Mouse (Mus musculus) stomach, embryonic 16.5 days (tissue): ENCODE data around the gene Npr2. TPM values are rescaled to one million over a fixed set of nuclear protein-coding genes. Genes with fewer than 3 reads are reported as not detected.

Source experiments
- ATAC-seq: fragments of 200-750 bp; cut with Nextera tagmentation; 2 replicates; pipeline ENCODE4 v1.8.0; 2017; ENCODE audit warnings: moderate number of reproducible peaks, moderate TSS enrichment; ENCODE audit not compliant: insufficient read depth, low FRiP score
- H3K27ac ChIP-seq: fragments of 300-500 bp; sonication (generic); 2 replicates; pipeline ENCODE4 v1.5.1; 2014; ENCODE audit warnings: low read length
- H3K27me3 ChIP-seq: fragments of 300-500 bp; sonication (generic); 2 replicates; pipeline ENCODE4 v1.6.1; 2014; ENCODE audit warnings: low read length, control low read depth, mixed read lengths; ENCODE audit not compliant: control insufficient read depth, insufficient read depth
- H3K36me3 ChIP-seq: fragments of 300-500 bp; sonication (generic); 2 replicates; pipeline ENCODE4 v1.6.1; 2014; ENCODE audit warnings: low read length; ENCODE audit not compliant: control insufficient read depth, insufficient read depth
- H3K4me1 ChIP-seq: fragments of 300-500 bp; sonication (generic); 2 replicates; pipeline ENCODE4 v1.6.1; 2014; ENCODE audit warnings: low read length, control low read depth, mixed read lengths; ENCODE audit not compliant: control insufficient read depth, insufficient read depth
- H3K4me2 ChIP-seq: fragments of 300-500 bp; sonication (generic); 2 replicates; pipeline ENCODE4 v1.6.1; 2014; ENCODE audit warnings: low read depth, low read length, mixed read lengths
- H3K4me3 ChIP-seq: fragments of 300-500 bp; sonication (generic); replicated peaks from 2 replicates; pipeline ENCODE4 v1.5.1; 2014; ENCODE audit warnings: mild to moderate bottlenecking, low read length
- H3K9ac ChIP-seq: fragments of 300-500 bp; sonication (generic); 2 replicates; pipeline ENCODE4 v1.6.1; 2014; ENCODE audit warnings: low read length
- H3K9me3 ChIP-seq: fragments of 300-500 bp; sonication (generic); replicated peaks from 2 replicates; pipeline ENCODE4 v1.6.1; 2016; ENCODE audit warnings: low read length, control low read depth; ENCODE audit not compliant: control insufficient read depth
- WGBS: fragments of 180-500 bp; shearing (Covaris S2); extraction: QIAGEN DNeasy Blood & Tissue Kit; methylation state at CpG from one replicate; pipeline ENCODE4 v1.1.7; 2014; 5-methylcytosine and 5-hydroxymethylcytosine counted together
- polyA plus RNA-seq: library from polyadenylated mRNA; unstranded; fragments of >200 nt; fragmentation: Nextera tagmentation; extraction: Ambion mirVana; gene quantifications from 2 replicates; pipeline ENCODE4 v1.2.1, GENCODE M21; 2015

Gene Npr2
- 8.9 and 9.6 TPM in 2 replicates for polyA plus RNA-seq

DNA sequence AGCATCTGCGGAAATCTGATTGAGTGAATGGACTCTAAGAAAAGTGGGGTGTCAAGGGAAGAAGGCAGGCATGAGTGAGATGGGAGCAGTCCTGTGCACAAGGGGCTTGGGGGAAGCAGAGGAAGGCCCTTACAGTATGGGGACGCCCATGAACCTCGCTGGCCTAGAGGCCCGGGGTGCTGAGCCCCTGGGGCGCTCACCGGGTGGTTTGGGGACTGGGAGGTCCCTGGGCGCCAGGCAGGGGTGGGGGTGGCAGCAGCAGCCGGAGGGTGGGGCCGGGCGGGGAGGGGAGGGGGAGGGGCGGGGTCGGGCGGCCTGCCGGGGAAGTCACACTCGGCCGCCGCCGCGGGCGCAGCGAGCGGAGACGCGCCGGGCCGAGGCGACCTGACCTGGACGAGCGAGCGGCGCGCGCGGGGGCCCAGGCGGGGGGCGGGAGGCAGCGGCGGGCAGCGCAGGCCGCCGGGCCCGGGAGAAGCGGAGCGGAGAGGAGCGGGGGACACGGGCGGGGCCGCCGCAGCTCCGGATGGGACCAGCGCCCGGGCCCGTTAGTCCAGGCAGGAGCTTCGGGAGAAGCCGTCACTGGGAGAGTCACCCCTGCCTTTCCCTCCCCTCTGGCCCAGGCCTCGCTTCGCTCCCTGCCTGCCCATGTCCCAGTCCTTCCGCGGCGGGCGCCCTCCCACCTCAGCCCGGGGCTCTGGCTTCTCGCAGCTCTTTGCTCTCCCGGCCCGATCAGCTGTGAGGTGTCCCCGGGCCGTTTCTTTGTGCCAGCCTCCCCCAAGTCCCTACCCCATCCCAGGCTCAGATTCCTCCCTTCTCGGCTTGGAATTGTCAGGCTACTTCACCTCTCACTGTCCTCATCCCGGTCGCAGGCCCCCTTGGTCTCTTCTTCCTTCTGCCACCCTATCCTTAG, at the start of gene Npr2:
Npr2 (plus strand) TSS at position 890 of the 910 bp plus-strand sequence.
- Histone ChIP-seq H3K4me1 (peaks cover 21% of the 10 kb centered on the region; the same call in 1 of the 2 replicates), H3K4me3 (peak within 1 kb of the TSS; percentile 64), H3K27ac (peak within 1 kb of the TSS; percentile 73), H3K9me3 (no peaks in the 10 kb centered on the region), H3K27me3 (no peaks in the 10 kb centered on the region; the same call in 1 of the 2 replicates), H3K9ac (peak within 1 kb of the TSS; percentile 86), H3K4me2 (peak within 1 kb of the TSS; percentile 78), H3K36me3 (no peaks in the 10 kb centered on the region)
- ATAC-seq = peak; percentile 62
- WGBS = 1% methylated on average over 52 of the region's 70 CpGs

DNA sequence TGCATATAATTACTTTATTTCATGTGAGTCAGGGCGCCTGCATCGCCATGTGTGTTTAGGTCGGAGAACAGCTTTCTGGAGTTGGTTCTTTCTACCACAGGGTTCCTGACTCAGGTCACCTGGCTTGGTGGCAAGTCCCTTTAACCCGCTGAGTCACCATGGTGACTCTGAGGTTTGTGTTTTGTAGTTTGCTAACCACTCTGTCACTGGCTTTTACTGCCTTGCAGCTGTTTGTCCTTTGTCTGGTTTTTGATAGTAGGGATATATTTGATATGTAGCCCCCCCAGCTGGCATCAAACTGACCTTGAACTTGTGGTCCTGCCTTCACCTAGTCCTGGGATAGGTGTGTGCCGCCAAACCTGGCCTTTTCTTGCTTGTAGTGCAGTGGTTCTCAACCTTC, 49.5 kb upstream of the Npr2 start:
- Histone ChIP-seq H3K4me3 (no peak overlapping the region), H3K9ac (no peak overlapping the region), H3K4me2 (no peak overlapping the region), H3K27me3 (no peaks in the 10 kb centered on the region), H3K36me3 (peaks cover 19% of the 10 kb centered on the region), H3K4me1 (peaks cover 18% of the 10 kb centered on the region), H3K27ac (no peak overlapping the region), H3K9me3 (no peaks in the 10 kb centered on the region)
- no peak for ATAC-seq
- WGBS = 87% methylated on average over 5 of the region's 5 CpGs

DNA sequence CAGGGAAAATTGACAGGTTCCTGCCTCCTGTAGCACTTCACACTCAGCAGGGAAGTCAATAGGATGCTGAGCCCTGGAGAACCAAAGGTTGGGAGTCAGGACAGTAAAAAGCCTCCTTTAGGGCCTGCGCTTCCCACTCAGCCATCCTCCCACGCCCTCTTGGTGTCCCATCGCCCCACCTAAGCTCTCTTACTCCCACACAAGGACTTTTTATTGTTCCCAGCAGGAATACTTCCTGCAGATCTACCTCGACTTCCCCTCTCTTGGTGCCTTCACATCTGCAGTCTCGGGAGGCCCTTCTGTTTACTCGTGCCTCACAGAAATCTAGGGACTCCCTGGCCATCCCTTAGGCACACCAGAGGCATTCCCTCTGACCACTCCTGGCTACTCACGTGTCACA, 48.3 kb upstream of the Npr2 start:
- 68% methylated on average over 7 of the region's 7 CpGs for WGBS
- peaks cover 9% of the 10 kb centered on the region for H3K4me1 ChIP-seq
- ATAC-seq = no peak
- peaks cover 19% of the 10 kb centered on the region for H3K36me3 ChIP-seq
- H3K27me3 ChIP-seq = no peaks in the 10 kb centered on the region
- no peak overlapping the region for H3K9ac ChIP-seq
- H3K4me3 ChIP-seq = no peak overlapping the region
- H3K9me3 ChIP-seq = no peaks in the 10 kb centered on the region
- no peak overlapping the region for H3K4me2 ChIP-seq
- no peak overlapping the region for H3K27ac ChIP-seq

DNA sequence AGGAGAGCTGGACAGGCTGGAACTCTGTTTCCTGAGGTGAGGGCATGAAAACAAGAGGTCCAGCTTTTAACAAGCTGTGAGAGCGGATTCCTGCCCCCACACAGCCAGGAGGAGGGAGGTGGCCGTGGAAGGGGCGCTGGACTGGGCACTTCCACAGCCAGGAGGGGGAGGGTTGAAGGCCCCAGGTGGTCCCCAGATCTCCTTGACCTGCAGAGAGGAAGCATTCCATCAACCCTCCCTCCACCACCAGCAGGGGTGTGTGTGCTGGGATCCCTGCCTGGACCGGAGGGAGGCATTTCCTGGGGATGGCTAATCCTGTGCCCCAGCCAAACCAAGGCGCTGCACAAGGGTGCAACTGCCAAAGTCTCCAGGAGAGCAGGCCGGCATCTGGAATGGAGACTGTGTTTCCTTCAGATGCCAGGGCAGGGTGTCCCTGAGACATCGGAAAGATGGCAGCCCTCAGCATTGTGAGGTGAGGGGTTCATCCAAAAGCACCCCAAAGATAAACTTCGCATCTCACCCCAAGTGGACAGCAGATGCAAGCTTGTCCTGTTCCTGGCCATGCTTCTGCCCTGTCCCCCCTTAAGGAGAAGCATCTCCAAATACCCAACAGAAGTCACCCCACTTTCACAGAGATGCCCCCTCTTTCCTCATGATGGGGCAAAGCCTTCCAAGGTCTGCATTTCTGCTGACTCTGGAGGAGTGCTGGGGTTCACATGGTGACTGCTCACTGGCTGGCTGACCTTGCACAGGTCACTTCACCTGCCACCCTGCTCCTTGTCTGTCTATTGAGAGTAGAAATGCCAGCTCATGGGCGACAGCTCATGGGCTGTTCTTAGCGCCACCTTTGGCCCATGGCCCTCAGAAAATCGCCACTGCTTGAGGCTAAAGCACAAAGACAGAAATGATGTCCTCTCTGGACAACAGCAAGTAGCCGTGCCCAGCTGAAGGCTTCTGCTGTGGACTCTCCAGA, 47.0 kb upstream of the Npr2 start, which contains the start of gene Msmp:
Msmp (minus strand) TSS at position 51 of the 973 bp plus-strand sequence.
- no peaks in the 10 kb centered on the region for H3K9me3 ChIP-seq
- H3K4me2 ChIP-seq = no peak within 1 kb of the TSS
- H3K27ac ChIP-seq = no peak within 1 kb of the TSS
- no peak within 1 kb of the TSS for H3K4me3 ChIP-seq
- H3K36me3 ChIP-seq = peaks cover 19% of the 10 kb centered on the region
- peaks cover 4% of the 10 kb centered on the region for H3K4me1 ChIP-seq
- H3K27me3 ChIP-seq = no peaks in the 10 kb centered on the region
- ATAC-seq = no peak
- H3K9ac ChIP-seq = no peak within 1 kb of the TSS
- 65% methylated on average over 12 of the region's 12 CpGs for WGBS

DNA sequence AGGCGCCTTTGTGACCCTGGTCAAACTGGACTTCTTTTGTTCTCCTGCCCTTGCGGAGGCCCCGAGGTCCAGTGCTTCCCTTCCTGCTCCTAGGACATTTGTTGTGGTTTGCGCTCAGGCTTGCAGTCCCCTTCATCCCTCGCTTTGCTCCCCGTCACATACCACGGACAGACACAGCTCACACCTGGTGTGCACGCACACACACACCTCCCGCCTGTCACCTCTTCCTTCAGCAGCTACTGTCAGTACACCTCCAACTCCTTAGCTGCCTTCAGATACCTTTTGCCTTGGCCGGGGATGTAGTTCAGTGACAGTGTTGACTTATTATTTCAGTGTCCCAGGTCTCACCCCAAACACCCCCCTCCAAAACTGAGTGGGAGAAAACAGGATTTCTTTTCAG, 46.1 kb upstream of the Npr2 start:
- no peak overlapping the region for H3K4me3 ChIP-seq
- no peak for ATAC-seq
- no peaks in the 10 kb centered on the region for H3K27me3 ChIP-seq
- no peaks in the 10 kb centered on the region for H3K9me3 ChIP-seq
- H3K36me3 ChIP-seq = peaks cover 19% of the 10 kb centered on the region
- H3K9ac ChIP-seq = no peak overlapping the region
- H3K4me2 ChIP-seq = no peak overlapping the region
- WGBS = 48% methylated on average over 10 of the region's 10 CpGs
- no peak overlapping the region for H3K27ac ChIP-seq
- no peaks in the 10 kb centered on the region for H3K4me1 ChIP-seq

DNA sequence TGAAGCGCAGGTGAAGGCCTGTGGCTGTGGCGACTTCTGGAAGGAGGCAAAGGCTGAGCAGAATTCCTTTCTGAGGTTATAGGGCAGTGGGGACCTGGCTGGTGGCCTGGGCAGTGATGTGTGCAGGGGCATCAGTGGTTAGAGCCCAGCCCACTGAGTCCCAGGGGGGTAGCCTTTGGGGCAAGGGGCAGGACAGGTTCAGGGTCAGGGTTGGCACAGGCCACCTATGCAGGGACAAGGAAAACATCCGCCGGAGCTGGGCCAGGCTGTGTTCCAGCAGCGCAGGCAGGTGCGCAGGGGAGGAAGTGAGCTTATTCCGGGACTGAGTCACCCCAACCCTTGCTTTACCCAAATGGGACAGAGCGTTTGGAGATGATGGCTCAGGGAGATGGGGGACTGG, 45.3 kb upstream of the Npr2 start:
- ATAC-seq = no peak
- H3K27me3 ChIP-seq = no peaks in the 10 kb centered on the region
- WGBS = 71% methylated on average over 8 of the region's 8 CpGs

DNA sequence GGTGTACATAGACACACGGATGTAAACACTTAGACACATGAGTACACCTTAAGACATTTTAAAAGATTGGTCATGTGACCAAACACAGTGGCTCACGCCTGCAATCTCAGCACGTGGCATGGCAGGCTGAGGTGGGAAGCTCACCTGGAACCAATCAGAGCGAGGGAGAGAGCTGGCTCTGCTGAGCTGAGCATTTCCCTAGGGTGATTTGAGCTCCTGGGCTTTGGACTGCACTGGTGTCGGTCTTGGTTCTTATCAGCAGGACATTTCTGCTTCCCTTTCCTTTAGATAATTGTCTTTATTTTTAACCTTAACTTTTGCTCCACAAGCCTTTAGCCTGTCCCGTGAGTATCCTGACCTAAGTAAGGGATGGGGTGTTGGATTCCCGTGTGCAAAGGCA, 44.1 kb upstream of the Npr2 start:
- H3K27me3 ChIP-seq = no peaks in the 10 kb centered on the region
- peaks cover 10% of the 10 kb centered on the region; the same call in 1 of the 2 replicates for H3K36me3 ChIP-seq
- no peak for ATAC-seq
- H3K4me1 ChIP-seq = no peaks in the 10 kb centered on the region
- H3K9ac ChIP-seq = no peak overlapping the region
- no peaks in the 10 kb centered on the region for H3K9me3 ChIP-seq
- no peak overlapping the region for H3K4me3 ChIP-seq
- H3K4me2 ChIP-seq = no peak overlapping the region
- 49% methylated on average over 7 of the region's 7 CpGs for WGBS
- no peak overlapping the region for H3K27ac ChIP-seq

More for the DNA sequence above, 45.3 kb upstream of the Npr2 start:
- Histone ChIP-seq H3K4me1 (no peaks in the 10 kb centered on the region), H3K36me3 (peaks cover 13% of the 10 kb centered on the region), H3K9me3 (no peaks in the 10 kb centered on the region), H3K4me3 (no peak overlapping the region), H3K9ac (no peak overlapping the region), H3K4me2 (no peak overlapping the region), H3K27ac (no peak overlapping the region)

DNA sequence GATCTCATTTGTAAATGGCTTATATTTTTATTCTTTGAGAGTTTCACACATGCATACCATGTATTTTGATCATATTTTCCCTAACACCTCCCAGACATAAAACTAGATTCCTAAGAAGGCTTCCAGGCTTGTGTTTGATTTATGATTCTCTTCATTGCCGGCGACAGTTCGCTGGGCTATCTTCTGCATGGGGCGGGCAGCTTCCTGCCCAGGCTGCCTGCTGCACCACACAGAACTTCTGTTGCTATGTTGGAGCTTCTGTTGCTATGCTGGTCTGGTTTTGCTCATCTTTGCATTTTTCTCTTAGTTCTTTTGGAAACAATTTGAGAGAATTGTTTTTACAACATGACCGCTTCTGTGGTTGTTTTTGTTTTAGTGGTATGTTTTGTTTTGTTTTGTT, 40.2 kb upstream of the Npr2 start:
- no peaks in the 10 kb centered on the region for H3K36me3 ChIP-seq
- no peak overlapping the region for H3K4me3 ChIP-seq
- H3K4me2 ChIP-seq = no peak overlapping the region
- no peaks in the 10 kb centered on the region for H3K27me3 ChIP-seq
- 62% methylated on average over 5 of the region's 5 CpGs for WGBS
- H3K4me1 ChIP-seq = no peaks in the 10 kb centered on the region
- no peaks in the 10 kb centered on the region for H3K9me3 ChIP-seq
- ATAC-seq = no peak
- H3K27ac ChIP-seq = no peak overlapping the region
- H3K9ac ChIP-seq = no peak overlapping the region
